Mouse (Mus musculus) lung, postnatal 10 days (tissue): ENCODE results near the gene Nab2.
A peak's percentile ranks its signal among the peaks of the same experiment; 100 is the strongest.

Experiments used
- DNase-seq: peaks from one replicate; pipeline ENCODE4 v3.0.0; 2021

Gene Nab2

DNA sequence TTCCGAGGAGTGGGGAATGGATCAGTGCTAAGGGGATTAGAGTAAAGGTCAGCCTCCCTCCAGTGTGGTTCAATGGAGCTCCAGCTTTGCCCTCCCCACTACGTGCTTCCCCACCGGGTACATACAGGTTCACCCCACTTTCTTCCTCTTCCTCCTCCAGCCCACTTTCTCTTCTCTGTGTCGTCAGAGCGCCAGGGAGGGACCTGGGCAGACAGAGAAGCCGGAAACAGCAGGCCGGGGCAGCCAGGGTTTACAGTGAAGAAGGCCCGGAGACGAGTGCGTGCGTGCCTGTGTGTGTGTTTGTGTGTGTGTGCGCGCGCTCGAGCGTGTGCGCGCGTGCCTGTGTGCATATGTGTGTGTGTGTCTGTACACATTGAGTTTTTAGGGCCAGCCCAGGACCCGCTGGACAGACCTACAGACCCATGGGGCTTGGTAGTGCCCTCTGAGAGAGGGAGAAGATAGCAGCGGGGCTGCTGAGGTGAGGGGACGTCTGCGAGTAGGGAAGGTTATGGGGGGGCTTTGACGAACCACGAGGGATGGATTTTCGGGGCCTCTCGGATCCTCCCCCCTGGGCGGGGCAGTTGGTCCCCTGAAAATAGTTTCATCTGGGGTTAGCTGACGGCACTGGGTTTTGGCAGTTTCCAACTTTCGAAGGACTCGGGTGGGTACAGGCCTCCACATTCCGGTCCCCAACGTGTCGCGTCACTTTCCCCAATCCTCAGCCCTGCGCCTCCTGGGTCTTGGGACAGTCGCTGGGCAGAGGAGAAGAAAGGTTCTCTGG lies 25.4 kb downstream of the Nab2 start, which contains the start of gene Stat6:
TSS of gene Stat6 (plus strand) at position 215 of the 781 bp plus-strand sequence.
- peak; percentile 91 for DNase-seq

DNA sequence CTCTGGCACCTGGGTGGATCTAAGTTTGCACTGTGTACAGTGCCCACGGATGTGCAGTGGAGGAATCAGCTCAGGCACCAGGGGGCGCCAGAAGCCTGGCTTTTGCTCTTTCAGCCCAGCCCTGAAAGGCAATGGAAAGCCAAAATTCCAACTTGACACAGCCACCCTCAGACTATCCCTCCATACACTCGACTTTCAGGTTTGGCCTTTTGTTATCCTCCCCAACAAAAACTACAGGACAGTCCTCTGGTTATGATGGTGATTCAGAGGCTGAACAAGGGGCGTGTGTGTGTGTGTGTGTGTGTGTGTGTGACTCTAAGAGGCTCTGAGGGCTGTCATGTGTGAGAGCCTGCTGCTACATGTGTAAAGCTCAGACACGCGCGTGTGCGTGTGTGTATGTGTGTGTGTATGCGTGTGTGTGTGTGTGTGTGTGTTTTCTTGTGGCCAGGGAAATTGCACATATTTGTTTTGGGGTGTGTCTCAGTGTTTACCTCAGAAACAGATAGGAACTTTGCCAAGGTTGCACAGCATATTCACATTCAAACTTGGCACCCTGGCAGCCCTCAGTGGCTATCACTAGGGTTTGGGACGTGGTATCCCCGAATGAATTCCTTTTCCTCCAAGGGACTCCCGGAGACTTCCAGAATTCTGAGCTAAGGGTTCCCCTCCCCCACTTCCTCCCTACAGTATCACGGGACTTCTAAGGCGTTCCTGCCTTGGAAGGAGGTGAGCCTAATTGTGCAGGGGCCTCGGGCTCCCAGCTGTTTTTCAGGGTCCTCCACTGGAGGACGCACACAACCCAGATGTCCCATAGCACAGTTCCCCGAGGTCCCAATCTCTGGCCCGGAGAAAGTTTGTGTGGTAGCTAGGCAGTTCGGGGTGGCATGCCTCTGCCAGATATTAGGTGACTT lies 26.3 kb downstream of the Nab2 start:
- DNase-seq = peak; percentile 94

DNA sequence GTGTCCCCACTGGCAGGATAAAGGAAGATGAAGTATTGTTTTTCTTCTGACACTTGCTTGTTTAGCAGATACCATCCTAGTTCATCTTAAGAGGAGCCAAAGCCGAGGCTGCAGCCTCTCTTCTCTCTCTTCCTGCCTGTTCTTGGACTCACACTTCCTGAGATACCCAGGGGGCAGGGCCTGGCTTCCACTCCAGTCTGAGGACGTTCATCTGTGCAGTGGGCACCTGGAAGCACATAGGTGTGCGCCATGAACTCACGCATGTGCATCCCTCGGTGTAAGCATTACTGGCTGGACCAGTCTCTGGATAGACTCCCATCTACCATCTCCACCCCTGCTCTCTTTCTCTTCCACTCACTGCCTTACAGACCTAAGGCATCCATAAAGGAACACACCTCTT lies 27.9 kb downstream of the Nab2 start:
- no peak for DNase-seq

DNA sequence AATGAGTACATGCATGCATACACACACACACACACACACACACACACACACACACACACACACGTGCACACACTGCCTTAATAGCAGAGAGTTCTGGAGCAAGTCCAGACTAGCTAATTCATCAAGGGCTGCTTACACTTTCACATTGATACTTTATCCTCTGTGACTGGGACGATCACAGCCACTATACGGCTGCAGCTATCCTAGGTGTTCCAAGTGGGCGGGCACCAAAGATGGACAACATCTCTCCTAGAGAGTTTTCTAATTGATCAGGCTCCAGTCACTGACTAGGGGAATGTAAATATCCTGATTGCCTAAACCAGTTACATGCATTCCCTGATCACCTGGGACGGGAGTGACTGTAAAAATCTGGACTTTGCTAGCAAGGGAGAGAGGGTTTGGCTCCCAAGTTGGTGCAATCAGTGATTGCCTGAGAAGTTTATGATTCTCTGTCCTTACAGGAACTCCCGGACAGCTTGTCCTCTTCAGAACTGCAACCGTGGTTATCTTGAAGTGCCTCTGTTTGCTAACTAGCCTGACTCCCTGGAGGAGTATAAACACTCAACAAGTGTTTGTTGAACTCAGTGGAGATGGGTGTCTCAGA lies 35.6 kb downstream of the Nab2 start:
- no peak for DNase-seq

DNA sequence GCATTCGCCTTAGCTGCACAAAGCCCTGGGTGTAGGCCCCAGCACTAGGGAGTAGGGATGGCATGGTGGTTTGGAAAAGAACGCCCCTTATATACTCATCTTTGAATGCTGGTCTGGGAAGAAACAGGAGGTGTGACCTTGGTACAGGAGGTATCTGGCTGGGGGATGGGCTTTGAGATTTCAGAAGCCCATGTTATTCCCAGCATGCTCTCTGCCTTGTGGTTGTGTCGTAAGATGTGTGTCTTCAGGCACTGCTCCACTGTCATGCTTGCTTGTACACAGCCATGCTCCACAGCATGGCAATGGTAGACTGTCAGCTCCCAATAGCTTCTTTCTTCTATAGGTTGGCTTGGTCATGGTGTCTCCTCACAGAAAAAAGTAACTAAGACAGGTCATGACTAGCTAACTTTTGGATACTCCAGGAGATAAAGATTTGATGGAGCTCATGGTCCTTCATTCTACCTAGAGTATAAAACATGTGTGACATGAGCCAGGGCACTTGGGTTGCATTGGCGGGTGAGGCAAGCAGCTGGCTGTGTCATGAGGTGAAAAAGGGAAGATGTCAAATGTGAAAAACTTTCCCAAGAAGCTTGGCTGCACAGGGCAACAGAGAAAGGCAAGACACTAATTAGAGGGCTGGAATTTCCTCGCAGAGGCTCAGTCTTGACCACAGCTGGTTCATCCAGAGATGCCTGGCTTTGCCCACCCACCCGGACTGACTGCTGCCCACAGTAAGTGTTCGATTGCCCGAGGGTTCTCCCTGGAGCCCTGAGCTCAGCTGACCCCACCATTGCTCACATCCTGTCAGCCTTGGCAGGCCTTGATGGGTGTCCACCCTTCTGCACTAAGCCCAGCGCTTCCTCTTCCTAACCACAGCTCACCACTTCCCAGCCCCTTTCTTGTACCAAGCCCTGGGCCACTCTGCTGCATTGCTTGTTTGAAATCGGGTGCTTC lies 36.8 kb downstream of the Nab2 start:
- peak; percentile 54 for DNase-seq

DNA sequence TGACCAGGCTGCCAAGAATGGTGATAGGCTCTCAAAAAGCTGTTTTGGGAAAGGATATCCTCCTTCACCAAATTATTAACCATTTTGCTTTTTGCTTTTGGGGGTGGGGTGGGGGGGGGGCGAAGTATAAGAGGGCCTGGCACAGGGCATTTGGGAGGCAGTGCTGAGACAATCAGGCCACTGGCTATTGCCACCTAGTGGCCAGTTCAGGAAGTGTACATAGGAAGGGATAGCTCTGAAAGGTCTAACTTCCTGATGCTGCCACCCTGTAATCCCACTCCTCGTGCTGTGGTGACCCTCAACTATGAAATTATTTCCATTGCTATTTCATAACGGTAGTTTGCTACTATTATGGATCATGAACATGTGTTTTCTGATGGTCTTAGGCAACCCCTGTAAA lies 41.9 kb downstream of the Nab2 start:
- DNase-seq = peak; percentile 64

DNA sequence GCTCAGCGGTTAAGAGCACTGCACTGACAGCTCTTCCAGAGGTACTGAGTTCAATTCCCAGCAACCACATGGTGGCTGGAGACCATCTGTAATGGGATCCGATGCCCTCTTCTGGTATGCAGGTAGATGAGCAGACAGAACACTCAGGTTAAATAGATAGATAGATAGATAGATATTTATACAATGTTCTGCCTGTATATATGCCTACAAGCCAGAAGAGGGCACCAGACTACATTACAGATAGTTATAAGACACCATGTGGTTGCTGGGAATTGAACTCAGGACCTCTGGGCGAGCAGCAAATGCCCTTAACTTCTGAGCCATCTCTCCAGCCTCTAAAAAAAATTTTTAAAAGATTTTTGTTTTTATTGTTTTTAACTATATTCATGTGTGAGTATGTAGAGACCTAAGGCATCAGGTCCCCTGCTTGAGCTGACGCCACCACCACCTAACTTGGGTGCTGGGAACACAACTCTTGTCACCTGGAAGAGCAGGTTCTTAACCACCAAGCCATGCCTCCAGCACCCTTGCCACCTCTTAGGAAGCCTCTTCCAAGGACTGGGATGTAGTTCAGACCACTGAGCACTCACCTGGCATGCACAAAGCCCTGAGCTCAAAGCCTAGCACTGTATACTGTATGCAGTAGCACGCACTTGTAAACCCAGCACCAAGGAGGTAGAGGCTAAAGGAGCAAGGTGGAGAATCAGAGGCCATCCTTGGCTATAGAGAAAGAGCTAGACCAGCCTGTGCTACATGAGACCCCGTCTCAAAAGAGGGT lies 44.7 kb downstream of the Nab2 start:
- no peak for DNase-seq

DNA sequence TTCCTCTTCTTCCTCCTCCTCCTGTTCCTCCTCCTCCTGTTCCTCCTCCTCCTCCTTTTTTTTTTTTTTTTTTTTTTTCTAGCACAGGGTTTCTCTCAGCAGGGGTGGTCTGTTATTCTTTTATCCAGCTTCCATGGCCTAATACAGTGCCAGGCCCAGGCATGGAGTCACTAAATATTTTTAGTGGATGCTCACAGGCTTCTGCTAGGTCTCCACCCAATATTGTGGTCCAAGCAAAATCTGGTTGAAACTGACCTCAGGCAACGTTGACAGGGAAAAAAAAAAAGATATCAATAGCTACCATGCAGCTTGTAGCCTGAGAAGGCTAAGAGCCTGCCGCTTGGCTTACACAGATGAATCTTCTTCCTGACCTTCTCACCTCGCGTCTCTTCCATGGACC lies 45.7 kb downstream of the Nab2 start:
- no peak for DNase-seq

DNA sequence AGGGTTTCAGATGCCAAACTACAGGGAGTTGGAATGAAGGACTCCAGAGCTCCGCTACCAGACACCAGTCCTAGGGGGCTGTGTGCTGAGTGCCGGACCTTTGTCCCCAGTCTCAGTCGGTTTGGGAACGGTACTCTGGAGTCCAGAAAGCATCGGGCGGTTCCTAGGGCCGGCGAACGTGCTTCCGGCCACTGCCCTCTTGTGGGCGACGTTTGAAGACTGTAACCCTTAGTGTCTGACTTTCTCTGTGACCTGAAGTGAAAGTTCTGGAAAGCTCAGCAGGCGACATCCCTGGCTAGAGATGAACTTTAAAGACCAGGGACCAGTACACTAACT lies 46.3 kb downstream of the Nab2 start:
- peak; percentile 89 for DNase-seq

DNA sequence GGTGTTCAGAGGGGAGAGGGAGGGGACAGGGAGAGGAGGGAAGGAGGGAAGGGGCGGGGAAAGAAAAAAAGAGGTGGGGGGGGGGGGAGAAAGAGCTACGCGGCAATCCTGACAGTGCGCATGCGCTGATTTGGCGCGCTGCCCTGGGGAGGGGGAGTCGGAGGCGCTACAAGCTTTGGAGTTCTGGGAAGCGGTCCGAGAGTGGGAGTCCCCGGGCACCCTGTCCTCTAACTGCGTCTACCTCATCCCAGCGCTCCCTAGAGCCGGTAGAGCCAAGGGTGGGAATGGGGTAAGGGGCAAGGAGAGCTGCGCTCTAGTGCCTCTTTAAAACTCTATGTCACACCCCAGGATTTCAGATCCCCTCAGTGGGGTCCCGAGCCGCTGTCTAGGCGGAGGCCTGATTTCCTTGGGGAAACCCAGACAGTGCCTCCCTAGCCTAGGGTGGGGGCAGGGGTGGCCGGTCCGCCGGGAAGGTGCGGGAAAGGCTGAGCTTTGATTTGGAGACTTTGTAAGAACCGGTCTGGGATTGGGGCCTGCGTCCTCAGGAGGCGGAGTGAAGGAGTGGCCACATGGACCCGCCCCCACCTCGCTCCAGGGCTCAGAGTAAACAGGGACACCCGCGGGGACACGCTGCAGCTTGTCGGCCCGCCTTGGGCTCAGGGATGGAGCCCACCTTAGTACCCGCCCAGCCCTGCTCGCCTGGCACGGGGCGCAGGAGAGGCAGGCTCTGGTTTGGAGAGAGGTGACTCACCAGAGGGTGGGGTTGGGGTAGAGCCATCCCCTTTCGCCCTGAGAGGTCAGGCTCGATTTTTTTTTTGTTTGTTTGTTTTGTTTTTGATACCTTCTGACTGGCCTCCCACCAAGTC lies 46.9 kb downstream of the Nab2 start:
- peak; percentile 96 for DNase-seq

DNA sequence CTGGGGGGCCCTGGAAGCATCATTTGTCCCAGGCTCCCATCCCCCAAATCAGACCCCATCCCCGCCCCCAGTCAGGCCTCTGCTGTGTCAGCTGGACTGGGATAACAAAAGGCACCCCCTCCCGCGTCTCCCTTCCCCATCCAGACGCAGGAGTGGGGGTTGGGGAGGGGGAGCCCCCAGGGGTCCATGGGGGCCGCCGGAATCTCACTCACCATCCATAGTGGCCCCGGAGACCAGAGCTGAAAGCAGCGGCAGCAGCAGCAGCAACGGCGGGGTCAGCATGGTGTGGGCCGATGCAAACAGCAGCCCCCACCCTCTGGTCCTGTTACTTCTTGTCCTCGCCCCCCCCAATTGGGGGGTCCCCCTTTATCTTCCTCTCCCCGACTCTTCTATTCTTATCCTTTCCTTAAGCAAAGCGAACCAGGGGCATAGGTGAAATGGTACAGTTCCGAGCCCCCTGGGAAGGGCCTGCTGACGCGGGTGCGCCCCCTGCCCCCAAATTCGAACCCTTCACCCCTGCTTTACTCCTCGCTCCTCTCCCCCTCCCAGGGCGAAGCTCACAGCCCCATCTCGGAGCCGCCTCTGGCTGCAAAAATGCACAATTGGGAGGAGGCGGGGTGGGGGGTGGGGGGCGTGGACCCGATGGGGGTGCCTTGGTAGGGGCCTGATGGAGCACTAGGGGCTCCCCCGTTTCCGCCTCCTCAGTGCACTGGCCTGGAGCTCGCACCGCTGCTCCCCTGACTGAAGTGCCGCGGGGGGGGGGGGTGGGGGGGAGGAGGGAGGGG lies 47.8 kb downstream of the Nab2 start, which contains the start of gene Lrp1:
TSS of gene Lrp1 (minus strand) at position 743 of the 785 bp plus-strand sequence.
- DNase-seq = peak; percentile 58

DNA sequence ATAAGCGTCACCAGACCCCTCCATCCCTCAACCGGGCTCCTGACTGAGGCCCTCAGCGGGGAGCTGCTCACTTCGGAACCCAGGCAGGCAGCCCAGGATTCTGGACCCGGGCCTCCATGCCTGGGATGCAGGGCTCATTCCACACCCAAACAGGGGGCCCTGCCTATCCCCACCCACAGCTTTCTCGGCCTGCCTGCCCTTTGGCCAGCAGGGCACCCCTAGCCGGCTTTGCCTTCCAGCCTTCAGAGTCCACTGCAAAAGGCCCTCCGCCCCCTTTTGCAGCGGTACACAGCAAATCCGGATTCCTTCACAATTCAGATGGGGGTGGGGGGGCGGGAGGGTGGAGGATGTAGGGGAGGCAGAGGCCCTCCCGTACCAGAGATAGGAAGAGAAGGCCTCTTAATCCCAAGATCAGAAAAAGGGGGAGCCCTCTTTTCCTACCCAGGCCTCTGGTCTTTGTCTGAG lies 48.4 kb downstream of the Nab2 start:
- peak; percentile 64 for DNase-seq

DNA sequence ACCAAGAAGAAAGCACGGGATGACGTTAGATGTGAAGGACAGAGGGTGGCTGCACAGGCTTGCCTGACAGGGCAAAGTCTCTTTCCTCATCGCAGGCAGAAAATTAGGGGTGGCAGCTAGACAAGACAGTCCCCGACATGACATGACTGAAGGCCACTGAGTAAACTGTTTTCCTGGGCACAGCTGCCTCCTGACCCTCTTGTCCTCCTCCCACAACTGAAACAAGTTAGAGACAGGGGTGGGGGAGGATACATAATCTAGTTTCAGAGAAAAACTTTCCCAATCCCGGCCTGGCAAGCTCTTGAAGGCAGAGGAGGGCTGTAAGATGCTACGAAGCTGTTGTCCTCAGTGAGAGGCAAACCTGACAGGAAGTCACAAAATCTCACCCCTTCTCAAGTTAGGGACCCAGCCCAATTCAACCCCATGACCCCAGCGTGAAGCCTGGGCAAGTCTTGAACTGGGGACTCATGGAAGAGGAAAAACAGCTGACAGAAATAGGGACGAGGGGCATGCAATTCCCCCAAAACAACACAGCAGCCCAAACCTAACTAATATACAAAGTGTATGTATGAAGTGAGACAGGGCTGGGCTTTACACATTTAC lies 49.1 kb downstream of the Nab2 start:
- peak; percentile 68 for DNase-seq

DNA sequence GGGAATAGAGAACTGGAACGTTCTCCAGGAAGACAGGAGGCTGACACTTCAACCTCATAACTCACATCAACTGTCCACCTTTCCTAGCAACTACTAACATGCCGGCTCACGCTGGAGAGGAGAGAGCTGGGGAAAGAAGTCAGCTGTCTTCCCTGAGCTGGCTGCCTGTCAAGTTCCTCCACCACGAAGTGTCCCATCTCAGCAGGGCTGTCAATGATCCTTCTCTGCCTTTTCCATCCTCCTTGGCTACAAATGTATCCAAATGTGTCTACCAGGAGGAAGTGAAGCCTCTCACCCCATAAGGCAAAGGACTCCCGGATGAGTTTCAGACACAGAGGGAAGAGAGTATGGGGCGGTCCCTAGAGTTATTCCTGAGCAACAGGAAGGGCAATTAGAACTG lies 50.2 kb downstream of the Nab2 start:
- peak; percentile 72 for DNase-seq

DNA sequence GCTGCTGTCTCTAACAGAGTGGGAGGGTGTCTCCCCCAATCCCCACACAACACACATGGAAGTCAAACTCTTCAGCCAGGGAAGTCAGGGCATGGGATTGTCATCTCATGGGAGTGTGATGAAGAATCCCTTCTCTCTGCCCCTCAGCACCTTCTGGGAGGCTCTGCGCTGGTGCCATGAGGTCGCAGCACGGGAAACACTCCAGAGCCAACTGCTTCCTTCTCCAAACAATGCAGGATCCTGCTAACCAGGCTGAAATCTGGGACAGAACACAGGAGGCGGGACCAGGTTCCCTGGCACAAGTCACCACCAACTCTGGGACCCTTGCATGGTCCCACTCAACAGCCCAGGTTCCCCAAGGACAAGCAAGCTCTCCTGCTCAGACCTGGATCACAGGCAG lies 51.1 kb downstream of the Nab2 start:
- DNase-seq = no peak

DNA sequence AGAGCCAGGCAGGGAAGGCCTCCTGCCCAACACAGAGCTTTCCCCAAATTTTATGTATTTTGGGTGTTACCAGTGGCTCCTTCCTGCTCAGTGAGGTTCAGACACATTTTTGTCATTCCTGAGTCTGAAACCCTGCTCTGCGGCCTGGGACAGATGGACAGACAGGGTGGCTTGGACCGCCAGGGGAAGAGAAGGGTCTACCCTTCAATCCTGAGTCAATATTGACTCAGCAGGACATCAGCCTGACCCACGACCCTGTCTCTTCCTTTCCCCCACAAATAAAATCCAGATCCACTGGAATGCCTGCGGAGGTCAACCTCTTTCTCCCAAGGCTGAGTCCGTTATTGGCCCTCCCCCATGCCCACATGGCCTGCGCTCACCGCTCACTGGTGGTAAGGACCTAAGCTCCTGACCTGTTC lies 52.1 kb downstream of the Nab2 start:
- DNase-seq = no peak

DNA sequence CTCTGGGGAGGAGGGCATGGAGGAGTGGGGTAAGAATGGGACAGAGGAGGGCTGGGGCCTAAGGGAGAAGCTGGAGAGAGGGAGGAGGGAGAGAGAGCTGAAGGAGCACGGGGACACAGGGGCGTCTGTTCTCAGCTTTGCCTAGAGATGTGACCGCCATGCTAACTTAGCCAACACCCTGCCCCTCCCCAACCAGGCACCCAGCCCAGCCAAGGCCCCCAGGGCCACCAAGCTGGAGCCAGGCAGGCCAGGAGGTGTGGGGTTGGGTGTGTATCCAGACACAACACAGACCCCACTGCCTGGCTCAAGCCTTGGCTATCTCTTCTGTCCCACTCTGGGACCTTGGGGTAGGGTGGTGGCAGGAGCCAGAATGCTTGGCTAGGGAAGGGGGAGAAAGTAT lies 52.8 kb downstream of the Nab2 start:
- peak; percentile 62 for DNase-seq

DNA sequence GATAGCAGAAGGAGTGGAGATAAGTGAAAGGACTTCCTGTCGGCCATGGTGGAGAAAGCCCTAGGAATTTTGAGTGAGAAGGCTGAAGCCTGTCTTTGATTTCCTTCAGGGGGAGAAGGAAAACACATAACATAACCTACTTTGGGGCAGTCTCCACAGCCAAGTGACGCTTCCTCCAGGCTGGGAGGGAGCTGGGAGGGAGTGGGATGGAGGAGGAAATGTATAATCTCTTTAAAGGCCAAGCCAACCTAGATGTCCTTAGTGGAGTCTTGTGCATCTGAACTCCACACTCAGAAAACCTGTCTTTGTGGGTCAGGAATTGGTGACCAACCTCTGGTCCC lies 53.4 kb downstream of the Nab2 start:
- no peak for DNase-seq
